Mouse (Mus musculus): ENCODE data around the gene Rnase2b.

- no peak for TF ChIP-seq CTCF (IDR thresholded peaks at IDR 0.05; ENCODE audit: extremely low read depth, insufficient read length, insufficient replicate concordance, low read depth, low read length)
- no peak for TF ChIP-seq POLR2A (IDR thresholded peaks at IDR 0.05; ENCODE audit: low read depth, low read length)
Measured at GRCm38 (mm10) chr14:51113476-51113875, 48.6 kb upstream of the Rnase2b start.
